Mouse (Mus musculus): ENCODE measurements around the gene Aurka. TPM values are rescaled to one million over a fixed set of nuclear protein-coding genes. Genes with fewer than 3 reads are reported as not detected.

Gene Aurka
- polyA plus RNA-seq, 1 experiment from 2014 or later = 74.2 TPM

GRCm38 (mm10) chr2:172407499-172407898 lies 37.2 kb upstream of the Aurka start:
- H3K4me2 ChIP-seq (ENCODE audit: low read length) = no peak overlapping the region
- no peaks in the 10 kb centered on the region for H3K36me3 ChIP-seq (ENCODE audit: control insufficient read depth, insufficient read depth, low read length)
- 72% methylated on average over 2 of the region's 2 CpGs for WGBS
- no peaks in the 10 kb centered on the region for H3K27me3 ChIP-seq (replicated peaks; ENCODE audit: control insufficient read depth, insufficient read depth, low read length)
- H3K9ac ChIP-seq (ENCODE audit: low read length) = no peak overlapping the region
- H3K4me1 ChIP-seq (ENCODE audit: control insufficient read depth, insufficient read depth, low read length) = no peaks in the 10 kb centered on the region
- DNase-seq (ENCODE audit: low spot score) (no peak), ATAC-seq (no peak)
- H3K27ac ChIP-seq (ENCODE audit: low read depth, low read length) = no peak overlapping the region
- no peak overlapping the region for H3K4me3 ChIP-seq (ENCODE audit: low read depth, low read length)
- H3K9me3 ChIP-seq (replicated peaks; ENCODE audit: control insufficient read depth, low read length) = no peaks in the 10 kb centered on the region

GRCm38 (mm10) chr2:172406173-172406572 lies 35.8 kb upstream of the Aurka start:
- H3K27ac ChIP-seq (ENCODE audit: low read depth, low read length) = no peak overlapping the region
- WGBS = 85% methylated on average over 4 of the region's 4 CpGs
- no peaks in the 10 kb centered on the region for H3K4me1 ChIP-seq (ENCODE audit: control insufficient read depth, insufficient read depth, low read length)
- H3K4me2 ChIP-seq (ENCODE audit: low read length) = no peak overlapping the region
- DNase-seq (ENCODE audit: low spot score) = no peak
- no peak overlapping the region for H3K4me3 ChIP-seq (ENCODE audit: low read depth, low read length)
- no peaks in the 10 kb centered on the region for H3K9me3 ChIP-seq (replicated peaks; ENCODE audit: control insufficient read depth, low read length)
- no peaks in the 10 kb centered on the region for H3K36me3 ChIP-seq (ENCODE audit: control insufficient read depth, insufficient read depth, low read length)
- ATAC-seq = no peak
- H3K9ac ChIP-seq (ENCODE audit: low read length) = no peak overlapping the region
- H3K27me3 ChIP-seq (replicated peaks; ENCODE audit: control insufficient read depth, insufficient read depth, low read length) = no peaks in the 10 kb centered on the region

DNA sequence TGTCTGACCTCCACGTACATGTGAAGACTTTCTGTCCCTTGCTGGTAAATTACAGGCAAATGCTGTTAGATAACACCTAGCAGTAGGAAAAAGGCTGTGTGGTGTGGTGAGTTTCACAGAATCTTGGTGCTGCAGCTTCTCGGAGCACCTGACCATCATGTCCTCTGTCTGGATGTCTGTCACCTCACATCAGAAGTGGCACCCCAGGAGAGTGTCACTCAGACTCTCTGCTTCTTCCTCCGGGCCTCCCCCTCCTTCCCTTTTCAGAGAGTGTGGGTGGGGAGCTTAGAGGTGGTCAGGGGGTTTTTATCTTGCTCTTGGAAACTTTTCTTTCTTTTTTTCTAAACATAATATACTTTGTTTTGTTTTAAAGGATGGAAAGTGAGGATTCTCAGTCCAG lies 34.7 kb upstream of the Aurka start:
- Histone ChIP-seq H3K9ac (ENCODE audit: low read length) (no peak overlapping the region), H3K27me3 (replicated peaks; ENCODE audit: control insufficient read depth, insufficient read depth, low read length) (no peaks in the 10 kb centered on the region), H3K4me3 (ENCODE audit: low read depth, low read length) (no peak overlapping the region), H3K4me2 (ENCODE audit: low read length) (no peak overlapping the region), H3K9me3 (replicated peaks; ENCODE audit: control insufficient read depth, low read length) (no peaks in the 10 kb centered on the region), H3K27ac (ENCODE audit: low read depth, low read length) (no peak overlapping the region), H3K4me1 (ENCODE audit: control insufficient read depth, insufficient read depth, low read length) (no peaks in the 10 kb centered on the region; the same call in 1 of the 2 replicates), H3K36me3 (ENCODE audit: control insufficient read depth, insufficient read depth, low read length) (no peaks in the 10 kb centered on the region)
- ATAC-seq (no peak), DNase-seq (ENCODE audit: low spot score) (no peak)
- WGBS = 83% methylated on average over 3 of the region's 3 CpGs

DNA sequence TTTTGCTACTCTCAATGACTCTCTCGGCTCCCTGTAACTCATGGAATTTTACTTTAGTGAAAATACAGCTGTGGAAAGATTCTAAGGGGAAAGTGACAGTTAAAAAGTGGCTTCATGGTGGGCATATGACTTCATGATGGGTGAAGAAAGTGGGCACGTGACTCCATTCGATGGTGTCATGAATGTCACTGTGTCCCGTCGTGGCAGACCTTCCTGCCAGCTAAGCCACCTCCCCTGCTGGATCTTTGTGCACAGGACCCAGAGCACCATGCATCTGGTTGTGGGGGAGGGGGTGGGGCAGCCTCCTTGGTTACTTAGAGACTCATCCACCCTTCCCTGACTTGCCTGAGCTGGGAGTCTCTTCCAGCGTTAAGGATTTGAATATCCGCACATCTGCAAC lies 33.9 kb upstream of the Aurka start:
- 65% methylated on average over 7 of the region's 7 CpGs for WGBS
- Histone ChIP-seq H3K4me1 (ENCODE audit: control insufficient read depth, insufficient read depth, low read length) (no peaks in the 10 kb centered on the region; the same call in 1 of the 2 replicates), H3K4me2 (ENCODE audit: low read length) (no peak overlapping the region), H3K27me3 (replicated peaks; ENCODE audit: control insufficient read depth, insufficient read depth, low read length) (no peaks in the 10 kb centered on the region), H3K4me3 (ENCODE audit: low read depth, low read length) (no peak overlapping the region), H3K9ac (ENCODE audit: low read length) (no peak overlapping the region), H3K36me3 (ENCODE audit: control insufficient read depth, insufficient read depth, low read length) (no peaks in the 10 kb centered on the region), H3K9me3 (replicated peaks; ENCODE audit: control insufficient read depth, low read length) (no peaks in the 10 kb centered on the region), H3K27ac (ENCODE audit: low read depth, low read length) (no peak overlapping the region)
- no peak for ATAC-seq
- no peak for DNase-seq (ENCODE audit: low spot score)

DNA sequence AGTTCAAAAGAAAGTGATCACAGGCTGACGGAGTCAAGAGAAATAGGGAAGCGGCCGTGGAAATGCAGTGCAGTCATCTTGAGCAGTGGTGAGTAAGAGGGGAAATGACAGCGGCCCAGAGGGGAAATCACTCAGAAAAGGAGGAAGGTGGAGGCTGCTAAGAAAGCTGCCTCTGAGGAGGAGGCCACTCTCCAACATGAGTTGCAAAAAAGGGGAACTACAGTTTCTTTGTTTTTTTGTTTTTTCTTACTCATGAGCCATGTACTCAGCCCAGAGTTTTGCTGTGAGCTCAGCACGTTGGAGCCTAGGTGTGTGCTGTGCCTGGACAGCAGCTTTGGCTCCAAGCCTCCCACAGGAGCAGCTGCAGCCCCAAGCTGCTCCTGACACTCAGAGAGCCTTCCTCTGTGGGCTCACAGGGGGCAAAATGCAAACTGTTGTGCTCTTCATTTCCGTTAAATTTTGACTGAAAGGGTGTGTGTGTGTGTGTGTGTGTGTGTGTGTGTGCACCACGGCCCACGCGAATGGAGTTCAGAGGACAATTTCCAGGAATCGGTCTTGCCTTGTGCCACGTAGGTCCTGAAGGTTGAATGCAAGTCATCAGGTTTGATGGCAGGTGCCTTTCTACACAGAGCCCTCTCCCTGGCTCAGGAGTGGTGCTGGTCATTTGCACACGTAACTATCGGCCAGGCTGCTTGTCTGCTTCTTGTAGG lies 30.9 kb upstream of the Aurka start:
- no peak overlapping the region for H3K4me2 ChIP-seq (ENCODE audit: low read length)
- no peaks in the 10 kb centered on the region for H3K9me3 ChIP-seq (replicated peaks; ENCODE audit: control insufficient read depth, low read length)
- no peak overlapping the region for H3K4me3 ChIP-seq (ENCODE audit: low read depth, low read length)
- H3K9ac ChIP-seq (ENCODE audit: low read length) = no peak overlapping the region
- no peaks in the 10 kb centered on the region for H3K27me3 ChIP-seq (replicated peaks; ENCODE audit: control insufficient read depth, insufficient read depth, low read length)
- no peaks in the 10 kb centered on the region; the same call in 1 of the 2 replicates for H3K4me1 ChIP-seq (ENCODE audit: control insufficient read depth, insufficient read depth, low read length)
- WGBS = 79% methylated on average over 13 of the region's 13 CpGs
- ATAC-seq = no peak
- H3K36me3 ChIP-seq (ENCODE audit: control insufficient read depth, insufficient read depth, low read length) = no peaks in the 10 kb centered on the region
- DNase-seq (ENCODE audit: low spot score) = no peak
- H3K27ac ChIP-seq (ENCODE audit: low read depth, low read length) = no peak overlapping the region

- Histone ChIP-seq H3K27ac (ENCODE audit: low read depth, low read length) (no peak overlapping the region), H3K4me1 (ENCODE audit: control insufficient read depth, insufficient read depth, low read length) (no peaks in the 10 kb centered on the region; the same call in 1 of the 2 replicates), H3K9ac (ENCODE audit: low read length) (no peak overlapping the region), H3K27me3 (replicated peaks; ENCODE audit: control insufficient read depth, insufficient read depth, low read length) (no peaks in the 10 kb centered on the region), H3K36me3 (ENCODE audit: control insufficient read depth, insufficient read depth, low read length) (no peaks in the 10 kb centered on the region), H3K9me3 (replicated peaks; ENCODE audit: control insufficient read depth, low read length) (no peaks in the 10 kb centered on the region), H3K4me3 (ENCODE audit: low read depth, low read length) (no peak overlapping the region), H3K4me2 (ENCODE audit: low read length) (no peak overlapping the region)
- WGBS = 52% methylated on average over 9 of the region's 9 CpGs
- peak; percentile 9 for DNase-seq (ENCODE audit: low spot score)
- ATAC-seq = no peak
Observed at GRCm38 (mm10) chr2:172399901-172400300, 29.6 kb upstream of the Aurka start.

DNA sequence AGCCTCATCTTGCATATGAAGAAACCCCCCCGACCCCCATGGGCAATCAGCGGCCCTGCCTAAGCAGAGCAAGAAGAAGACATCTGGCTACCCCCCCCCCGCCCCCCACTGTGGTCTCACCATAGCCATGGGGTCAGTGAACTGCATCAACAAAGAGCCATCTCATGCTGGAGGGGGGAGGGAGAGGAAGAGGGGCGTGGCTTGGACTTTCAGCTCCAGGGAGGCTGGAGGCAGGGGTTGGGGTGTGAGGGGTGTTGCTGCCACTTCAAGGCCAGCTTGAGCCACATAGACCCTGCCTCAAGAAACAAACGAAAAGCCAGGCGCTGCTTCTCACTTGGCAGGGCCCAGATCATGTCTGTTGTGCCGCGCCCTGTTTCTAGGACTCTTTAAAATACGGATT lies 25.6 kb upstream of the Aurka start:
- Histone ChIP-seq H3K9me3 (replicated peaks; ENCODE audit: control insufficient read depth, low read length) (no peaks in the 10 kb centered on the region), H3K27me3 (replicated peaks; ENCODE audit: control insufficient read depth, insufficient read depth, low read length) (no peaks in the 10 kb centered on the region), H3K4me3 (ENCODE audit: low read depth, low read length) (no peak overlapping the region), H3K27ac (ENCODE audit: low read depth, low read length) (no peak overlapping the region), H3K36me3 (ENCODE audit: control insufficient read depth, insufficient read depth, low read length) (no peaks in the 10 kb centered on the region), H3K4me2 (ENCODE audit: low read length) (no peak overlapping the region), H3K9ac (ENCODE audit: low read length) (no peak overlapping the region), H3K4me1 (ENCODE audit: control insufficient read depth, insufficient read depth, low read length) (no peaks in the 10 kb centered on the region; the same call in 1 of the 2 replicates)
- ATAC-seq (no peak), DNase-seq (ENCODE audit: low spot score) (no peak)
- 44% methylated on average over 9 of the region's 9 CpGs for WGBS

DNA sequence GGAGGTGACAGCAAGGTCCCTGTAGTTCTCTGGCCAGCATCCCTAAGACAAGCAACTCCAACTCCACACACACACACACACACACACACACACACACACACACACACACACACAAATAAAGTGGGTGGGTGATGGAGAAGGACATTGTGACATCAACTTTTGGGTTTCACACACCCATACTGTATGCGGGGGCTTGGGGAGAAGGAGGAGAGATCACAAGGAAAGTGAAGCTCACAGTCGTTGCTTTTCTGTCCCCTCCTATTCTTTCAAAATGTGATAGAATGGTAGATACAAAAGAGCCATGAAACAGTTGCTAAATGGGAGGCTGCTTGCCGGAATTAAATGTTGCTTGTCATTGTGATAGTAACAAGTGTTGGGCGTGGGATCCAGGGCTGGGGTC lies 24.3 kb upstream of the Aurka start:
- H3K27ac ChIP-seq (ENCODE audit: low read depth, low read length) = no peak overlapping the region
- 68% methylated on average over 4 of the region's 4 CpGs for WGBS
- no peak for ATAC-seq
- H3K9me3 ChIP-seq (replicated peaks; ENCODE audit: control insufficient read depth, low read length) = no peaks in the 10 kb centered on the region
- no peak for DNase-seq (ENCODE audit: low spot score)
- H3K4me1 ChIP-seq (ENCODE audit: control insufficient read depth, insufficient read depth, low read length) = no peaks in the 10 kb centered on the region; the same call in 1 of the 2 replicates
- no peak overlapping the region for H3K4me3 ChIP-seq (ENCODE audit: low read depth, low read length)
- H3K36me3 ChIP-seq (ENCODE audit: control insufficient read depth, insufficient read depth, low read length) = no peaks in the 10 kb centered on the region
- H3K4me2 ChIP-seq (ENCODE audit: low read length) = no peak overlapping the region
- no peaks in the 10 kb centered on the region for H3K27me3 ChIP-seq (replicated peaks; ENCODE audit: control insufficient read depth, insufficient read depth, low read length)
- no peak overlapping the region for H3K9ac ChIP-seq (ENCODE audit: low read length)

GRCm38 (mm10) chr2:172394052-172394392 lies 23.7 kb upstream of the Aurka start:
- Histone ChIP-seq H3K36me3 (ENCODE audit: control insufficient read depth, insufficient read depth, low read length) (no peaks in the 10 kb centered on the region), H3K4me1 (ENCODE audit: control insufficient read depth, insufficient read depth, low read length) (no peaks in the 10 kb centered on the region), H3K4me3 (ENCODE audit: low read depth, low read length) (no peak overlapping the region), H3K9ac (ENCODE audit: low read length) (no peak overlapping the region), H3K9me3 (replicated peaks; ENCODE audit: control insufficient read depth, low read length) (no peaks in the 10 kb centered on the region), H3K27me3 (replicated peaks; ENCODE audit: control insufficient read depth, insufficient read depth, low read length) (no peaks in the 10 kb centered on the region), H3K4me2 (ENCODE audit: low read length) (no peak overlapping the region), H3K27ac (ENCODE audit: low read depth, low read length) (no peak overlapping the region)
- ATAC-seq = no peak
- 70% methylated on average over 2 of the region's 2 CpGs for WGBS
- no peak for DNase-seq (ENCODE audit: low spot score)

Measured in forebrain, embryonic 14.5 days (tissue).